Mouse (Mus musculus): ENCODE results near the gene Asb11.

The Asb11 gene

GRCm38 (mm10) chrX:164436709-164437108, at the start of gene Asb11:
Gene Asb11, plus strand, starts transcription at chrX:164436994.
- no peak for DNase-seq (ENCODE audit: low spot score)

- DNase-seq (ENCODE audit: low spot score): no peak
Observed at GRCm38 (mm10) chrX:164394091-164394490, 42.7 kb upstream of the Asb11 start.

- DNase-seq (ENCODE audit: low spot score): no peak
Observed at GRCm38 (mm10) chrX:164398456-164398855, 38.3 kb upstream of the Asb11 start.

GRCm38 (mm10) chrX:164405080-164405649, 31.6 kb upstream of the Asb11 start:
- DNase-seq (ENCODE audit: low spot score): no peak

- no peak for DNase-seq (ENCODE audit: low spot score)
Observed at GRCm38 (mm10) chrX:164406133-164407022, 30.4 kb upstream of the Asb11 start.

- no peak for DNase-seq (ENCODE audit: low spot score)
Observed at GRCm38 (mm10) chrX:164408301-164408927, 28.4 kb upstream of the Asb11 start.

GRCm38 (mm10) chrX:164410562-164410961, 26.2 kb upstream of the Asb11 start:
- DNase-seq (ENCODE audit: low spot score): no peak

- no peak for DNase-seq (ENCODE audit: low spot score)
Observed at GRCm38 (mm10) chrX:164416803-164417202, 20.0 kb upstream of the Asb11 start.

GRCm38 (mm10) chrX:164418008-164418407, 18.8 kb upstream of the Asb11 start:
- DNase-seq (ENCODE audit: low spot score): no peak

GRCm38 (mm10) chrX:164419471-164419939, 17.3 kb upstream of the Asb11 start, which contains the start of gene Piga:
Gene Piga, plus strand, starts transcription at chrX:164419787.
- peak; percentile 44 for DNase-seq (ENCODE audit: low spot score)

- no peak for DNase-seq (ENCODE audit: low spot score)
Observed at GRCm38 (mm10) chrX:164419955-164420354, 16.8 kb upstream of the Asb11 start.

- DNase-seq (ENCODE audit: low spot score): no peak
Observed at GRCm38 (mm10) chrX:164420518-164420917, 16.3 kb upstream of the Asb11 start.

GRCm38 (mm10) chrX:164424821-164425220, 12.0 kb upstream of the Asb11 start:
- no peak for DNase-seq (ENCODE audit: low spot score)

- no peak for DNase-seq (ENCODE audit: low spot score)
Observed at GRCm38 (mm10) chrX:164427295-164427694, 9.5 kb upstream of the Asb11 start.

GRCm38 (mm10) chrX:164428224-164428623, 8.6 kb upstream of the Asb11 start:
- DNase-seq (ENCODE audit: low spot score): no peak

GRCm38 (mm10) chrX:164430621-164431020, 6.2 kb upstream of the Asb11 start:
- no peak for DNase-seq (ENCODE audit: low spot score)

GRCm38 (mm10) chrX:164431133-164431532, 5.7 kb upstream of the Asb11 start:
- DNase-seq (ENCODE audit: low spot score): no peak

- DNase-seq (ENCODE audit: low spot score): no peak
Observed at GRCm38 (mm10) chrX:164431541-164431940, 5.3 kb upstream of the Asb11 start.

- DNase-seq (ENCODE audit: low spot score): no peak
Observed at GRCm38 (mm10) chrX:164432682-164433081, 4.1 kb upstream of the Asb11 start.

- DNase-seq (ENCODE audit: low spot score): no peak
Observed at GRCm38 (mm10) chrX:164439462-164439861, 2.7 kb downstream of the Asb11 start.

GRCm38 (mm10) chrX:164440140-164440539, 3.3 kb downstream of the Asb11 start:
- no peak for DNase-seq (ENCODE audit: low spot score)

GRCm38 (mm10) chrX:164440703-164441102, 3.9 kb downstream of the Asb11 start:
- DNase-seq (ENCODE audit: low spot score): no peak

- DNase-seq (ENCODE audit: low spot score): no peak
Observed at GRCm38 (mm10) chrX:164441306-164441705, 4.5 kb downstream of the Asb11 start.
